Mouse (Mus musculus): ENCODE data around the gene Emid1.
"Not testable (repeated sequence)": the region's sequence is repeated elsewhere in the genome, so short reads cannot be mapped to it uniquely, and the experiment has no call there.

Gene Emid1

GRCm38 (mm10) chr11:5109441-5109840 lies 42.6 kb downstream of the Emid1 start:
- in situ Hi-C loops (cut with MboI; ENCODE audit: low sequenced_read_pairs) = no loop called here

GRCm38 (mm10) chr11:5103986-5104509 lies 48.0 kb downstream of the Emid1 start:
- in situ Hi-C loops (cut with MboI; ENCODE audit: low sequenced_read_pairs) = no loop called here

GRCm38 (mm10) chr11:5102384-5102783 lies 49.7 kb downstream of the Emid1 start:
- in situ Hi-C loops (cut with MboI; ENCODE audit: low sequenced_read_pairs) = no loop called here

- in situ Hi-C loops (cut with MboI; ENCODE audit: low sequenced_read_pairs) = no loop called here
Measured at GRCm38 (mm10) chr11:5101641-5102040, 50.4 kb downstream of the Emid1 start.

- in situ Hi-C loops (cut with MboI; ENCODE audit: low sequenced_read_pairs) = no loop called here
Measured at GRCm38 (mm10) chr11:5100801-5101200, 51.3 kb downstream of the Emid1 start.

- in situ Hi-C loops (cut with MboI; ENCODE audit: low sequenced_read_pairs) = no loop called here
Measured at GRCm38 (mm10) chr11:5100283-5100682, 51.8 kb downstream of the Emid1 start.

- in situ Hi-C loops (cut with MboI; ENCODE audit: low sequenced_read_pairs) = no loop called here
Measured at GRCm38 (mm10) chr11:5099576-5100183, 52.4 kb downstream of the Emid1 start.

- in situ Hi-C loops (cut with MboI; ENCODE audit: low sequenced_read_pairs) = no loop called here
Measured at GRCm38 (mm10) chr11:5098736-5099542, 53.1 kb downstream of the Emid1 start, which contains the start of the genes Rhbdd3 and Ewsr1. Gene Rhbdd3, plus strand, starts transcription at chr11:5098926. Gene Ewsr1, minus strand, starts transcription at chr11:5099266.

GRCm38 (mm10) chr11:5098035-5098735 lies 53.9 kb downstream of the Emid1 start:
- in situ Hi-C loops (cut with MboI; ENCODE audit: low sequenced_read_pairs) = no loop called here

- in situ Hi-C loops (cut with MboI; ENCODE audit: low sequenced_read_pairs) = no loop called here
Measured at GRCm38 (mm10) chr11:5096480-5097020, 55.5 kb downstream of the Emid1 start.

- in situ Hi-C loops (cut with MboI; ENCODE audit: low sequenced_read_pairs) = no loop called here
Measured at GRCm38 (mm10) chr11:5095877-5096276, 56.2 kb downstream of the Emid1 start.

GRCm38 (mm10) chr11:5091706-5092105 lies 60.4 kb downstream of the Emid1 start:
- in situ Hi-C loops (cut with MboI; ENCODE audit: low sequenced_read_pairs) = no loop called here

GRCm38 (mm10) chr11:5089147-5089546 lies 62.9 kb downstream of the Emid1 start:
- in situ Hi-C loops (cut with MboI; ENCODE audit: low sequenced_read_pairs) = no loop called here

GRCm38 (mm10) chr11:5076843-5077242 lies 75.2 kb downstream of the Emid1 start:
- in situ Hi-C loops (cut with MboI; ENCODE audit: low sequenced_read_pairs) = not testable (repeated sequence)

GRCm38 (mm10) chr11:5075760-5076159 lies 76.3 kb downstream of the Emid1 start:
- in situ Hi-C loops (cut with MboI; ENCODE audit: low sequenced_read_pairs) = no loop called here

- in situ Hi-C loops (cut with MboI; ENCODE audit: low sequenced_read_pairs) = no loop called here
Measured at GRCm38 (mm10) chr11:5074882-5075281, 77.2 kb downstream of the Emid1 start.

GRCm38 (mm10) chr11:5068126-5068971 lies 83.7 kb downstream of the Emid1 start:
- in situ Hi-C loops (cut with MboI; ENCODE audit: low sequenced_read_pairs) = no loop called here

GRCm38 (mm10) chr11:5067063-5067462 lies 85.0 kb downstream of the Emid1 start:
- in situ Hi-C loops (cut with MboI; ENCODE audit: low sequenced_read_pairs) = no loop called here

- in situ Hi-C loops (cut with MboI; ENCODE audit: low sequenced_read_pairs) = no loop called here
Measured at GRCm38 (mm10) chr11:5065056-5065821, 86.8 kb downstream of the Emid1 start, which contains the start of gene Gas2l1. Gene Gas2l1, minus strand, starts transcription at chr11:5065327.

All from CH12F3 (cell line).